Mouse (Mus musculus) myocyte (in vitro differentiated cells): ENCODE data around the gene Rnase4. TPM values are rescaled to one million over a fixed set of nuclear protein-coding genes. Genes with fewer than 3 reads are reported as not detected.

Source experiments
- H3K27me3 ChIP-seq: one replicate; pipeline ENCODE4 v1.6.1; 2011; ENCODE audit not compliant: control insufficient read depth, insufficient read depth, insufficient read length
- H3K36me3 ChIP-seq: one replicate; pipeline ENCODE4 v1.6.1; 2011; ENCODE audit not compliant: control insufficient read depth, insufficient read depth
- H3K4me2 ChIP-seq: one replicate; pipeline ENCODE4 v1.6.1; 2011; ENCODE audit warnings: low read depth, control low read depth
- H3K4me3 ChIP-seq: one replicate; pipeline ENCODE4 v1.5.1; 2011; ENCODE audit warnings: mild to moderate bottlenecking, control low read depth, moderate library complexity
- H3K79me2 ChIP-seq: one replicate; pipeline ENCODE4 v1.6.1; 2011; ENCODE audit not compliant: control insufficient read depth, insufficient read depth
- H3ac ChIP-seq: one replicate; pipeline ENCODE4 v1.6.1; 2011; ENCODE audit not compliant: control insufficient read depth, insufficient read length
- CEBPB ChIP-seq: IDR thresholded peaks from 2 replicates; pipeline ENCODE4 v1.6.1; 2011; ENCODE audit warnings: mild to moderate bottlenecking, moderate library complexity; ENCODE audit not compliant: poor library complexity, insufficient read depth, severe bottlenecking
- E2F4 ChIP-seq: IDR thresholded peaks from one replicate; pipeline ENCODE4 v1.6.1; 2011; ENCODE audit warnings: mild to moderate bottlenecking, control low read depth, moderate library complexity; ENCODE audit not compliant: insufficient read depth
- MAX ChIP-seq: IDR thresholded peaks from one replicate; pipeline ENCODE4 v1.6.1; 2011; ENCODE audit warnings: low read depth, mild to moderate bottlenecking, control low read depth
- MYOD1 ChIP-seq, 3 experiments: IDR thresholded peaks; one replicate each; pipeline ENCODE4 v1.6.1; 2011; ENCODE audit warnings: control low read depth in 2 of 3, low read depth in 2 of 3, mild to moderate bottlenecking in 2 of 3, moderate library complexity in 1 of 3; ENCODE audit not compliant: insufficient read length in 2 of 3, control insufficient read depth in 1 of 3
- MYOG ChIP-seq, 3 experiments: IDR thresholded peaks; one replicate each; pipeline ENCODE4 v1.6.1; 2011; ENCODE audit warnings: control low read depth in 2 of 3, low read depth in 2 of 3, mild to moderate bottlenecking in 2 of 3; ENCODE audit not compliant: insufficient read length in 2 of 3, control insufficient read depth in 1 of 3, insufficient read depth in 1 of 3
- POLR2A ChIP-seq: IDR thresholded peaks from one replicate; pipeline ENCODE4 v1.6.1; 2011; ENCODE audit warnings: low read depth, mild to moderate bottlenecking, control low read depth, moderate library complexity; ENCODE audit not compliant: insufficient read length
- POLR2AphosphoS2 ChIP-seq: IDR thresholded peaks from one replicate; pipeline ENCODE4 v1.6.1; 2011; ENCODE audit warnings: low read depth, control low read depth; ENCODE audit not compliant: insufficient read length
- REST ChIP-seq: IDR thresholded peaks from one replicate; pipeline ENCODE4 v1.6.1; 2011; ENCODE audit warnings: mild to moderate bottlenecking, control low read depth, moderate library complexity; ENCODE audit not compliant: insufficient read depth, insufficient read length
- SRF ChIP-seq: IDR thresholded peaks from one replicate; pipeline ENCODE4 v1.6.1; 2011; ENCODE audit warnings: low read depth; ENCODE audit not compliant: control insufficient read depth, insufficient read length
- TCF12 ChIP-seq: IDR thresholded peaks from one replicate; pipeline ENCODE4 v1.6.1; 2011; ENCODE audit warnings: mild to moderate bottlenecking, control low read depth; ENCODE audit not compliant: poor library complexity, insufficient read depth, severe bottlenecking
- TCF3 ChIP-seq: IDR thresholded peaks from one replicate; pipeline ENCODE4 v1.6.1; 2011; ENCODE audit warnings: low read depth, control low read depth; ENCODE audit not compliant: insufficient read length
- USF1 ChIP-seq: IDR thresholded peaks from one replicate; pipeline ENCODE4 v1.6.1; 2011; ENCODE audit warnings: low read depth, mild to moderate bottlenecking, control low read depth, moderate library complexity
- polyA plus RNA-seq: library from polyadenylated mRNA; unstranded; fragments of >200 nt; fragmentation: generic; extraction: Trizol; gene quantifications from one replicate; pipeline ENCODE4 v1.2.1, GENCODE M21; 2012; ENCODE audit warnings: missing spikeins

Gene Rnase4
- polyA plus RNA-seq, 1 experiment = 17.8 TPM

DNA sequence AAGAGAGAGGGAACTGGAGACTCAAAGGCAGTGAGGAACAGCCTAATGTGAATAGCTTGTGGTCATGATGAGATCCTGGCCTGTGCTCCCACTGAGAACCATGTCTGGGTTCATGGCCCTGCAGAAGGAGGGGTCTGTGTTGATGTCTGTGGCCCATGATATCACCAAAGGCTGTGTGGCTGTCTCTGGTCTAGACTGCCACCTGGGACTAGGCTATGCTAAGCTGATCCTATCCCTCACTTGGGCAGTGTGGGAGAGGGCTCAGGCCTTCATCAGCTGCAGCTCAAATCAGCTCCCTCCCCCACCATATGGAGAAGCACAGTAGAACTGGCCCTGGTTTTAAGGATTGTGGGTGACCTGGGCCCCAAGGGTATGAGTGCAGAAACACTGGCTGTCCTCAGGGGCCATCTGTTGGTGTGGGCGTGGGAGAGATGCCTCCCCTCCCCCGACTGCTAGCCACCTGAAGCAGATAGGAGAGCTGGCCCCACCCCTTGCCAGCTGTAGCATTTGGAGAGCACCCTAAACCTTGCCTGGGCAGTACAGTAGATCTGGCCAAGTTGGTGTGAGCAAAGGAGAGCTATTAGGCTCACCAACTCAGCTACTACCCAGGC lies 36.9 kb downstream of the Rnase4 start:
- Histone ChIP-seq H3K79me2 (no peaks in the 10 kb centered on the region), H3K27me3 (peaks cover 6% of the 10 kb centered on the region), H3K36me3 (no peaks in the 10 kb centered on the region), H3K4me2 (no peak overlapping the region), H3ac (no peak overlapping the region), H3K4me3 (no peak overlapping the region)
- TF ChIP-seq CEBPB (no peak), MYOD1 (IDR thresholded peaks at IDR 0.05; ENCODE audit: control insufficient read depth in 1 of 3, insufficient read length in 2 of 3, low read depth in 2 of 3) (peak in 1 of 3 experiments; percentile 51), POLR2A (no peak), E2F4 (no peak), USF1 (no peak)

- Histone ChIP-seq H3K36me3 (no peaks in the 10 kb centered on the region), H3ac (no peak overlapping the region), H3K79me2 (no peaks in the 10 kb centered on the region), H3K27me3 (peaks cover 6% of the 10 kb centered on the region), H3K4me2 (no peak overlapping the region), H3K4me3 (no peak overlapping the region)
- TF ChIP-seq POLR2A = no peak
- no peak for TF ChIP-seq TCF3
- no peak for TF ChIP-seq TCF12
- TF ChIP-seq SRF = no peak
- no peak for TF ChIP-seq E2F4
- TF ChIP-seq CEBPB = no peak
- no peak for TF ChIP-seq MAX
- TF ChIP-seq MYOG (IDR thresholded peaks at IDR 0.05; ENCODE audit: control insufficient read depth in 1 of 3, insufficient read depth in 1 of 3, insufficient read length in 2 of 3, low read depth in 2 of 3) = no peak
- no peak for TF ChIP-seq MYOD1 (IDR thresholded peaks at IDR 0.05; ENCODE audit: control insufficient read depth in 1 of 3, insufficient read length in 2 of 3, low read depth in 2 of 3)
- no peak for TF ChIP-seq POLR2AphosphoS2
- no peak for TF ChIP-seq REST
- no peak for TF ChIP-seq USF1
Measured at GRCm38 (mm10) chr14:51128775-51129623, 38.1 kb downstream of the Rnase4 start.

- Histone ChIP-seq H3K4me3 (no peak overlapping the region), H3ac (no peak overlapping the region), H3K36me3 (no peaks in the 10 kb centered on the region), H3K4me2 (no peak overlapping the region), H3K79me2 (no peaks in the 10 kb centered on the region), H3K27me3 (peaks cover 6% of the 10 kb centered on the region)
- TF ChIP-seq MYOG (IDR thresholded peaks at IDR 0.05; ENCODE audit: control insufficient read depth in 1 of 3, insufficient read depth in 1 of 3, insufficient read length in 2 of 3, low read depth in 2 of 3) = no peak
- no peak for TF ChIP-seq POLR2AphosphoS2
- TF ChIP-seq POLR2A = no peak
- TF ChIP-seq TCF3 = no peak
- TF ChIP-seq SRF = no peak
- no peak for TF ChIP-seq TCF12
- no peak for TF ChIP-seq E2F4
- TF ChIP-seq USF1 = no peak
- no peak for TF ChIP-seq MYOD1 (IDR thresholded peaks at IDR 0.05; ENCODE audit: control insufficient read depth in 1 of 3, insufficient read length in 2 of 3, low read depth in 2 of 3)
- TF ChIP-seq REST = no peak
- no peak for TF ChIP-seq MAX
- TF ChIP-seq CEBPB = no peak
Measured at GRCm38 (mm10) chr14:51129624-51129975, 38.7 kb downstream of the Rnase4 start.

- H3ac ChIP-seq = no peak overlapping the region
- H3K79me2 ChIP-seq = no peaks in the 10 kb centered on the region
- peaks cover 6% of the 10 kb centered on the region for H3K27me3 ChIP-seq
- no peak for TF ChIP-seq POLR2AphosphoS2
- no peak overlapping the region for H3K4me3 ChIP-seq
- H3K36me3 ChIP-seq = no peaks in the 10 kb centered on the region
- no peak overlapping the region for H3K4me2 ChIP-seq
Measured at GRCm38 (mm10) chr14:51130315-51130940, 39.6 kb downstream of the Rnase4 start.

GRCm38 (mm10) chr14:51131086-51131815 lies 40.4 kb downstream of the Rnase4 start:
- Histone ChIP-seq H3K4me2 (no peak overlapping the region), H3K79me2 (no peaks in the 10 kb centered on the region), H3ac (no peak overlapping the region), H3K4me3 (no peak overlapping the region), H3K36me3 (no peaks in the 10 kb centered on the region), H3K27me3 (peaks cover 6% of the 10 kb centered on the region)
- no peak for TF ChIP-seq TCF12
- no peak for TF ChIP-seq POLR2A
- TF ChIP-seq E2F4 = no peak
- no peak for TF ChIP-seq POLR2AphosphoS2
